Mouse (Mus musculus) retina, adult 2 months (tissue): ENCODE results near the gene Recql.
"Not testable (repeated sequence)": the region's sequence is repeated elsewhere in the genome, so short reads cannot be mapped to it uniquely, and the experiment has no call there.

ENCODE experiments used
- DNase-seq: peaks from one replicate; pipeline ENCODE4 v3.0.0-alpha.2; 2012; ENCODE audit warnings: low read depth, low spot score

Recql gene

DNA sequence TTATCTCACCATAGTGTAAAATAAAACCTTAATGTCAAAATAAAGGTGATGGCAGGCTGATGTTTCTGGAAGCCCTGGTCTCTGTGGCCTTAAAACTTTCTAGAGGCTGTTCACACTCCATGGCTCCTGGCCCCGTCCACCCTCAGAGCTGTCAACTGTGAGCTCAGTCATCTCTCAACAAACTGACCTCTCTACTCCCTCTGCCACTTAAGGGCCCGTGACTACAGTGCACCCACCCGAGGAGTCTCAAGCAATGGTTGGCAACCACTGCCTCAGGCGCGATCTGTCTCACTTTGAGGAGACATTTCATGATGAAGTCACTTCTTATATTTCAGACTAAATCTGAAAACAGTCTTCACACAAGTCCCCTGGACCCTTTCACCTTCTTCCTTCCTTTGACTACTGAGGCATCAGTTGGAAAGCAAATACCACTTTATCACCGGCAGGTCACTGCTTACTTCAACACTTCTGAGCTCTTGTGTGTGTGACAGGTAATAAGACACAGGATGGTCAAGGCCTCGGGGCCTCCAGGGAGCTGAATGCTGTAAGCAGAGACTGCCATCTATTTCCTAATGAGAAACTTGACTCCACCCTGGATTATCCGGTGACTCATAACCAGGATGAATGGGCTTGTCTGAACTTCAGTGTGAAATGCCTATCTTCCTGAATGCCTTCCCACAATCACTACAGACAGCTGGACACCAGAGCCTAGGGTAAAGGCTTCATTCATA is 21.0 kb downstream of the Recql start:
- DNase-seq = no peak

DNA sequence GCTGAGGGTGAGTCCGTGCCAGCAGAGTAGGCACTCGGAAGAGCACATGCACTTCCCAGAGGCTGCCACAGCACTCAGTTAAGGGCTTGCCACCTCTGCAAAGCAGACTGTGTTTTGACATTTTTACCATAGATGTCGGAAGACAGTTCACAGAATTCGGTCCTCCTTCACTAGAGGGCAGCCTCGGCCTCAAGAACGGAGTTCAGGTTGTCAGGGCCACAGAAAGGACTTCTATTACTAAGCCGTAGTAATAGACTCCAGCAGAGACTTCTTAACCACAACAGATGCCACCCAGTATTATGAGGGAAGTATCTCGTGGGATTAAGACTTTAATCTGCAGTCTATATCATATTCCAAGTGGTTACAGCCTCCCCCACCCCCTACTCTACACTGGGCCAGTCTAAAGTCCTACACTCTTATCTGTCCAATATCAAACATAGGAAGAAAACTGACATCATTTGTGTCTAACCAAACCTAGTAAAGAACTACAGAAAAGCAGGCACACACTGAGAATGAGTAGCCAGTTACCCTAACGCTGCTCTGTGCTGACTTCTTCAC is 23.8 kb downstream of the Recql start:
- no peak for DNase-seq

DNA sequence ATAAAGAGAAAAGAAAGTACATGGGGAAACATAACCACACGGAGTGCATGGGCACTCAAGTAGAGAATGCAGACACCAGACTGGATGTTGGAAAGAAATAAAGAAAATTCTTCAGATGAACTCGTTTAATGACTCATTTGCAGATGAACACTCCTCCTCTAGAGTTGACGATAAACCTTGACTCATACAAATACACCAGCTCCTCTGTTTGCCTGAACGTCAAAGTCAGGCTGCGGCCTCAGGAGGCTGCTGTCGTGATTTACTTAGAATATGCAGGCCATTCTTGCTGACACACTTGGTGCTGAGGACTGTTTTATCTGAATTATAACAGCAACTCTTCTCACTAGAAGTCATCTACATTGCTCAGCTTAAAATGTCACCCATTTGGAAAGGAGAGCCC is 24.9 kb downstream of the Recql start:
- DNase-seq = no peak

DNA sequence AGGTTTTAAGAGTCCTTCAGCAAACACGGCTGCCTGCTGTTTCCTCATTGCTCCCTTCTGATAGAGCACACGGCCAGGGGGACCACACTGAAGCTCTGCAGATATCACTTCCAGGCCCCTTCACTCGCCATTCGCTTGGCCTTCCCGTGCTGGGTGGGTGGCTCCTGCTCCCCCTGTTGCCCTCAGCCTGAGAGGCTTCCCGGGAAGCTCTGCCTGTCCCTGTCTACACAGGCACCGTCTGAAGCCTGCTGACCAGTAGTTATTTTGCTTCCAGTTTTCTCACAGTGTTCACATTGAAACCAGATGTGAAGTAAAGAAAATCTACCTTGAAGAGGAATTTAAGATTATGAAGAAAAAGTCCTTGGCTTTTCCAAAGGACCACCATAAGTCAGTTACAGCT is 29.8 kb downstream of the Recql start:
- DNase-seq = no peak

DNA sequence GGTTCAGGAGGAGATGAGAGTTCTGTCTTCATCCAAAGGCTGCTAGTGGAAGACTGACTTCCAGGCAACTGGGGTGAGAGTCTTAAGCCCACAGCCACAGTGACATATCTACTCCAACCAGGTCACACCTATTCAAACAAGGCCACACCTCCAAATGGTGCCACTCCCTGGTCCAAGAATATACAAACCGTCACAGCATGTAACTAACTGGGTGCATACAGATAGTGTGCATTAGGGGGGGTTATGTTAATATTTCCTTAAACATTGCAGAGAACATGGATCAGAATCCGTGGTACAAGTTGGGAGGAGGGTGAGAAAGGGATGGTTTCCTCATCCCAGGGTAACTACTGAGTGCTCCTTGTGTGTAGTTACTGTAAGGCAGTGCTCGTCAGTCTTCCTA is 34.8 kb downstream of the Recql start:
- DNase-seq = not testable (repeated sequence)

DNA sequence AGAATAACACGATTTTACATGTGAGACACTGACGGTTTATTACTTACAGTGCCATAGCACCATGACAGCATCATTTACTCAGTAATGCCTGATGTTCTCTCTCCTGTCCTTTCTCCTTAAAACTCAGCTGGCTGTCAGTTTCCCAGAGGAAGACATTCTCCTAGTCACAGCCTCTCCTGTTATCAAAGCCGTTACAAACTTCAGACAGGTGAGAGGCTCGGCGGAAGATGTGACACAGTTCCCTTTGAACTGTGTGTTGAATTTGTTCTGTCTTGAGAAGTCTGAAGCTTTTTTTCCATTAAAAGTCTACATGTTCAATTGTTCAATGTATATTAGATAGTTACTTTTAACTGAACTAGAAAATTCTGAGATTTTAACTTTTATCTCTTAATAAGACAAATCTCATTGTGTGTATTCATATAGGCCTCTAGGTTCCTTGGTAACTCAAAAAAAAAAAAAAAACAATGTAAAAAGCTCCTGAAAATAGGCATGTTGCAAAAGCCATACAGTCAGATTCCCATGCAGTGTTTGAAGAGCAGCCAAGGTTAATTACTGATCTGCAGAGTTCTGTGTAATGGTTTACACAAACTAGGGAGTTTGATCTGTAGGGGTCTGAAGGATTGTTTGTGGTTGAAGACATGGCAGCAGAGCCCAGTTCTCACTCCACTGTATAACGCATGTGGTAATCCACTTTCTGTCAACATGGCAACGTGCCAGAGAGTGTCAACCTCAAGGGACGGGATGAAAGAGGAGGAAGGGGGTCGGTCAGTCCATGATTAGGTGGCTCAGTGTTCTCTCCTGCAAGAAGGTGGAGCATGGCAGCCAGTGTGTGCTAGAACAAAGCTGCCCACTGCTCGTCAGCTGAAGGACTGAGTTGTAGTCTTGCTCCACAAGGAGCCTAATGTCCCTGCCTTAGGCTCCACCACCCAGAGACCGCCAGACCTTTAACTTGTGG is 39.2 kb downstream of the Recql start:
- no peak for DNase-seq

DNA sequence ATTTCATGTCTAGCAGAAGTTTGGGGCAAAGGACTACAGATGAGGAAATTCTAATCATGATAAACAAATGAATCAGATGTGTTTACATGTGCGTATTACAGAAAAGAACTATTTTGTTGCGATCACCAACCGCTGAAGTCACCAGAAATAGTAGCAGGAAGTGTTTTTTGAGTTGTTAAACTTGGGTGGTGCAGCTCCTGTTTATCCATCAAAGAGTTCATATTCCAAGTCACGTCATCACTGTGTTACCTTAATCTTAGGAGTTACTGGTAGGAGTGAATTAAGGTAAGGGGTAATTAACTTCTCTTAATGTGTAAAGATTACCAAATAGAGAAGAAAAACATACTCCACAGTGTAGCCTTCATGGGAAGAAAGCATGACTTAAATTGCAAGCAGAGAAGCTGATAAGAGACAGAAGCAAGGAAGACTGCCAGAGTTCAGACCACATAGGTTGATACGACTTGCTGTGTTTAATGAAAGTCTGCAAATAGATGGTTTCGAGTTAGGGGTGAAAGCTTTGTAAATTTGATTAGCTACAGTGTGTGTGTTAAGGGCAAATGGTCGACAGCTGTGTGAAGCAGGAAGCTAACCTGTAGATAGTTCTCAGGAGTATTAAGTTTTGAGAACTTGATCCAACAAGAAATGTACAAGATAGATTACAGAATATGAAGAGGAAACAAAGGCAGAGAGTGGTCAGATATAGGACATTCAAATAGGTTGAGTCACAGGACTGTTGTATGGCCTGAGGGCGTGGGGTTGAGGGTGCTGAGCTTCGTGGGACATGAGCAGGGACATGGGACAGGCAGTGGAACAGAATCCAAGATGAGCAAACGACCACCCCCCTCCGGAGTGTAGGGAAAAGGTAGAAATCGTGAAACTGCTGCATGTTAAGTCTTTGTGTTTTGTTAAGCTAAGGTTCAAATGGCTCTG is 40.4 kb downstream of the Recql start:
- DNase-seq = no peak

DNA sequence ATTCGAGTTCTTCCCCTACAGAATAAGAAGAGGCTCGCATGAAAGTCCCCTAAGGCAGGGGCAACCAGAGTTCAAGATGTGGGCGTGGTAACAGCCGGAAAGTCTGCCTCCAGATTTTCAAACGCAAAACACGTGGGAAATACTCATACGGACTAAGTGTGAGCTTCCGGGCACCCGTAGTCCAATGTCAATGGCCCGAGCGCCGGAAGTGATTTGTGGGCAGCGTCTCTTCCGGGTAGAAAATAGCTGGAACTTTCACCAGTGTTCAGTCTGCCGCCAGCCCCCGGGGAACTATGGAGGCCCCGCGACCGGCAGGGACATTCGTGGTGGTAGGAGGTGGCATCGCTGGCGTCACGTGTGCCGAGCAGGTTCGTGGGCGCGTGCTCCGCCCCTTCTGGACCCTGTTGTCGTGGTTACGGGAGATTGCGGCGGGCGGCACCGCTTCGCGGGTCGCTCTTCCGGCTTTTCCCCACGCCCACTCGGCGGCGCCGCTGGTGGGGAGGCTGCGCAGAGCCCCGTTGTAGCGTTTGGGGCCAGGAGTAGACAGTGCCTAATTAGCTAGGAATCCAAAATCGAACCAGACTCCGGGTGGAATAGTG is 41.3 kb downstream of the Recql start, which contains the start of gene Pyroxd1:
TSS of gene Pyroxd1 (plus strand) at position 215 of the 599 bp plus-strand sequence.
- peak; percentile 81 for DNase-seq

DNA sequence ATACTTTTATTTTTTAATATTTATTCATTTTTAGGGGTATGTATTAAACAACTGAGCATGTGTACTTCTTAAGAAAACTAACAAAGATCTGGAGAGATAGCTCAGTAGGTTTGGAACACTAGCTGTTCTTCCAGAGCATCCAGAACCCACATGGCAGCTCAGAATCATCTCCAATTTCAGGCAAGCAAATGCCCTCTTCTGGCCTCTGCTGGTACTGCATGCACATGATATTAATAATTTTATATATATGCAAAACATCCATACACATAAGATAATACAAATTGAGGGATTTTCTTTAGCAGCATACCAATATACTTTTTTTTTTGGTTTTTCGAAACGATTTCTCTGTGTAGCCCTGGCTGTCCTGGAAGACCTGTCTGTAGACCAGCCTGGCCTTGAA is 43.3 kb downstream of the Recql start:
- no peak for DNase-seq

DNA sequence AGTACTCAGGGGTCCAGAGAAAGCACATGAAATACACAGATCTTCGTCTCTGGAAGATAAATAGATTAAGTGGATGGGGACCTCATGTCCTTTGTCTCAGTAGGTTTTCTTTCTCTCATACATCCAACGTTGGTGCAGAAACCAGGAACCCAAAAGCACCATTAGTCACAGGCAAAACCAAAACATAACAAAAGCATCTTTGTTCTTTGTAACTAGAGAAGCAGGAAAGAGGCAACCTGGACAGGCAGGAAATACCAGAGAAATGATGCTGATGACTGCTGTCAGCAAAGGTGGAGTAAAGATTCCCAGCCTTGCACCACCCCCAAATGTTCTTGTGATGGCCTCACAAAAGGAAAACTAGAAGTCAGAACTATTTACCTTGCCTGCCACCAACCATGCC is 47.3 kb downstream of the Recql start:
- DNase-seq = no peak

DNA sequence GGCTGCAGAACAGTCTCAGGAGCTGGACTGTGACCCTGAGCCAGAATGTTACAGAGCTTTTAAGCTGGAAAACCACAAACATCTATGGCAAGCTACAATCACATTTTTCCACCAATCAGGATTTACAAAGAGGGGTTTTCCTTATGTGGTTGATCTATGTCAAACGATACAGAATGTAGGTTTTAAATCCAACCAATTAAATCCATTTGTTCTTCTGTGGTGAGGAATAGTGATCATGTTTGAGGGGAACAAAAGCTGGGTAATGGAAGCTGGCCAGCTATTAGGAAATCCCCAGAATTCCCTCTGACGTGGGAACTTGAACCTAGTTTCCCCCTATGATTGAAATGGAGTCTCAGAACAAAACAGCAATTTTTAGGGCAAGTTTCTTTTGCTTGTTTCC is 47.9 kb downstream of the Recql start:
- no peak for DNase-seq

DNA sequence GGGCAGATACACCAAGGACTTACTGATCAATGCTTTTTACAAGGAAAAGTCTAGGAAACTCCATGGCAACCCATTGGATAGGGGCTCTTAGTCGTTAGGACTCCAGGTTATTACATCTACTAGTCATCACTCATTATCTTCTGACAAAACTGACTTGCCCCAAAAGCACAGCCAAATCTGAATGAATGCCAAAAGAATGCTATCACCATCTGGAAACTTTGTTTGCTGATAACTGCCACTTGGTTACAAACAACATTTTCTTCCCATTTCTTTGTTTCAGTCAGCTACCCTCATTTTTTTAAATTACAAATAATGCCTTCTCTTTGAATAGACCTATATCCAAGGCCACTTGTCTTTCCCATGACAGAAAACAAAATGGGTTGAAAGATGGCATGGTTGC is 57.7 kb downstream of the Recql start:
- DNase-seq = no peak

DNA sequence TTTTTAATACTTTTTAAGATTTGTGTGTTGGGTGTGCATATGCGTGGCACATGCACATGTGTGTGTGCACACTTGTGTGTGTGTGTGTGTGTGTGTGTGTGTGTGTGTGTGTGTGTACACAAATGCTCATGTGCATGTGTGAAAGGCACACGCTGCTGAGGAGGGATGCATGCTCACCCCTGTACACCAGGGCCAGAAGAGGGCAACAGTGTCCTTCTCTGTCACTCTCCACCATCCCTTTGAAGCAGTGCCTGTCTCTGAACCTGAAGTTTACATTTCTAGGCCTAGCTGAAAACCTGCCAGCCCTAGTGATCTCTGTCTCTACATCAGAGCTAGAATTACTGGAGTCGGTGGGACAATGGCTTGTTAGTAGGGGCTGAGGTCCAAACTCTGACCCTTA is 60.3 kb downstream of the Recql start:
- no peak for DNase-seq

DNA sequence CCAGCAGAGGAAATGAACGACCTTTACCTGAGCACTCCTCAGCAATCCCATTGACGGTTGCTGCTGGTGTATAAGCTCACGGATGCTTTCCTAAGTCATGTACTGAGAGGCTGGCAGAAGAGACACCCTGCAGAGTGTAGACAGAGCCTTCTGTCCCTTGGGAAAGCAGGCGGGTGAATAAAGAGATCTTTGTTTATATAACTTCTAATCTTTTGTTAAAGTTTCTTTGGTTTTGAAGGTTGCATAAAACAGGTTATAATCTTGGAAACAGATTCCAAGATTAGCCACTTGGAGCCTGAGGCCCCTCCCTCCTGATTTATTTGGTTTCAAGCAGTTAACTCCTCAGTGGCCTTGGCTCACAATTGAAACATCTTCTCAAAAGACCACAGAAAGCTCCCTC is 64.0 kb downstream of the Recql start, which contains the start of gene Slco1a5:
TSS of gene Slco1a5 (minus strand) at position 101 of the 400 bp plus-strand sequence.
- DNase-seq = no peak

DNA sequence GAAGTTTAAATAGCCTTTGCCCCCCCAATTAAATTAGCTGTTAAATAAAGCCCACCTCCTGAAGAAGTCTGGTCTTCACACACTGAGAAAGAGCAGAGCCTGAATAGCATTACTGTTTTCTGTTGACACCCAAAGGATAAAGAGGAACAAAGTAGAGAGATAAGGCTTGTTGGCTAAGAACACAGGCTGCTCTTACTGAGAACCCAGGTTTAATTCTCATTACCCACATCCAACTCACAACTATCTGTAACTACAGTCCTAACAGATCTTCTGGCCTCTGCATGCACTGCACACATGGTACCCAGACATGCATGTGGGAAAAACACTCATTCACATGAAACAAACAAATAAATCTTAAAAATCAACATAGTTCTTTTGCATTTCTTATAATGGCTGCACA is 69.8 kb downstream of the Recql start:
- no peak for DNase-seq

DNA sequence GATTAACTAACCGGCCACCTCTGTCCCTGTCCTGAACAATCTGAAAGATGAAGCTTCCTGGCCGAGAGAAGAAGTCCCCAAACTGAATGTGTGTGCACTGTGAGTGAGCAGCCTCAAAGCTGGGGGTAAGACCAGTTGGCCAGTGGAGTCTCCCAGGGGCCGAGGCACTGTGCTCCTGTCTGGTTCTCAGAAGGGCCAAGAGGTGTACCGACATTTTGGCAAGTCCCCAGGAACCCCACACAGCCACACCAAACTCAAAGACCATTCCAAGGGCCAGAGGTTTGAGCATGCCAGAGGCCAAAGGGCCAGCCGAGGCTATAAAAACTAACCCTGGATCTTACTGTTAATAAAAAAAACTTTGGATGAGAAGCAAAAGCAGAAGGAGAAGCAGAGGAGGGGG is 72.6 kb downstream of the Recql start:
- DNase-seq = no peak

DNA sequence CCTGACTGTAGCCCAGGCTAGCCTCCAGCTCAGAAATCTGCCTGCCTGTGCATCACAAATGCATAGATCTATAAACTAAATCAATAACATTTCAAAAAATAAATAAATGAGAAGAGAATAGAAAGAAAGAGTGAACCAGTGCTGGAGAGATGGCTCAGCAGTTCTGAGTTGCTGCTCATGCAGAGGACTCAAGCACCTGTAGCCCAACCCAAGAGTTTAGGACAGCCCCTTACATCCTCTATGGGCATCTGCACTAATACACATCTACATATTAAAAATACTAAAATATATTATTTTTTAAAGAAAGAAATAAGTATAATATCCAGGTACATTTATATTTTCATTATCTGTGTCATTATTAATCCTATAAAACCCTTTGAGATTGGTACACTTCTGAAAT is 81.8 kb downstream of the Recql start:
- DNase-seq = no peak
